Mouse (Mus musculus) regulatory T cell (primary cell): ENCODE measurements around the gene Dock9.
"Not testable (repeated sequence)": the region's sequence is repeated elsewhere in the genome, so short reads cannot be mapped to it uniquely, and the experiment has no call there.

ENCODE experiments used
- in situ Hi-C: fragments of 300-600 bp; cut with MboI, MseI; formaldehyde crosslinking; loops from one replicate; pipeline ENCODE4 v1.15.1; 2025; ENCODE audit warnings: high pct_unique_total_duplicates

The Dock9 gene

DNA sequence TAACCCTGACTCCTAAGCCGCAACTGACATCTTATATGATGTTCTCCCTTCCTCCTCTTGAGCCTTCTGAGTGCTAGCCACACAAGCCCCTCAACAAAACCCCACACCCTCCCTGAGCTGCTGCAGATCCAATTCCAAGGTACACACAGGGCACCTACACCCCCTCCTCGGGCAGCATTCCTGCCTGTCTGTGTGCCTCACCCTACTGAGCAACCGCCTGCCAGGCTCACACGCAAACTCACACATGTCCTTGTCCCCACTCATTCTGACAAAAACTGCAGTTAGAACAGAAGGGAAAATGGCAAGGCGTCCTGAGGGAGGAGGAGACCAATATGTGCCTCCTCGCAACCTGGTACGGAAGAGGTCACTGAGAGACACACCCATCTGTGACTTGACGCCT lies 60.4 kb downstream of the Dock9 start:
- in situ Hi-C loops, result loop anchor here (25.0 kb wide), 1 partner anchor 1425 kb away; no protein-coding TSS in a partner anchor

DNA sequence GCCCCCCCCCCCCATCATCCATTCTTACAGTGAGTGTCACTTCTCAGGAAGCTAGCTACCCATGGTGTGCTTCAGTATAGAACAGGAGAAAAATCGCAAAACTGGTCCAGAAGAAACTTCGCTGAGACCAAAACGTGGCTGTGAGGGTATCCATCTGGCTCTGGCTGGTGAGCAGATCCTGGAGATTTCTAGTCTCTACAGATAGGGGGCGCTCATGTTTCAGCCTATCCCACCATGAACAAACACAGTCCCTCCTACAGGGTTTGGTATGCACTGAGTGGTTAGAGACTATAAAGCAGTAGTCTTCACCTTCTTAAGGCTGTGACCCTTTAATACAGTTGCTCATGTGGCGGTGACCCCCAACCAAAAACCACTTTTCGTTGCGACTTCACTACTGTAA lies 62.0 kb downstream of the Dock9 start:
- in situ Hi-C loops, result loop anchor here (25.0 kb wide), 1 partner anchor 1423 kb away; no protein-coding TSS in a partner anchor

DNA sequence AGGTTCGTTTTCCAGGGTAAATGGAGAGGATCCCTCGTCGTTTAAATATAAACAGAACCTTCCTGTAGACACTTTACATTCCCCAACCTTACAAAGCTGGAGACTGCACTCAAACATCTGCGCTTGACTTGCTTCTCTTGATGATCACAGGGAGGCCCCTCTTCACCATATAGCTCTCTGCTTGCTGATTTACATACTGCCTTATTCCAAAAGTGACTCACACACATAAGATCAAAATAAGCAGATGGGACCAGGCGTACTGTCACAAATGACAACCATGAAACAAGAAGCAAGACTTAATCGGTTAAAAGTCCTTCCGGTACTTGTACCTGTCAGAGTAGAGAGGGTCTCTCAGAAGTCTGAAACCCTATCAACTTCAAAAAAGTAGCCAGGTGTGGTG lies 63.4 kb downstream of the Dock9 start:
- in situ Hi-C loops, result loop anchor here (25.0 kb wide), 1 partner anchor 1422 kb away; no protein-coding TSS in a partner anchor

DNA sequence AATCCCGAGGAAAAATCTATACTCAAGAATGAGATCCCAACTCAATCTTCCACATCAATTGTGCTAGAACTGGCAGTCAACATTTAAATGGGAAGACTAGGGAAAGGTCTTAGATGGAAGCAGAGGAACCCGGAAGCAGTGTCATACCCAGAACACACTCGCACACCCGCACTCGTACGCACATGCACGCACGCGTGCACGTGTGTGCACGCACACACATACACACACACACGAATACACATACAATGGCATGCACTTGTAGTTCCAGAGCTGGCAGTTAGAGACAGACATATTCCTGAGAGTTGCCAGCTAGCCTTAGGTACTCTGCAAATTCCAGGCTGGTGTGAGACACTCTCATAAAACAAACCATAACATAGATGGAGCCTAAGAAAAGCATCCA lies 63.9 kb downstream of the Dock9 start:
- in situ Hi-C loops, result loop anchor here (25.0 kb wide), 1 partner anchor 1421 kb away; no protein-coding TSS in a partner anchor

DNA sequence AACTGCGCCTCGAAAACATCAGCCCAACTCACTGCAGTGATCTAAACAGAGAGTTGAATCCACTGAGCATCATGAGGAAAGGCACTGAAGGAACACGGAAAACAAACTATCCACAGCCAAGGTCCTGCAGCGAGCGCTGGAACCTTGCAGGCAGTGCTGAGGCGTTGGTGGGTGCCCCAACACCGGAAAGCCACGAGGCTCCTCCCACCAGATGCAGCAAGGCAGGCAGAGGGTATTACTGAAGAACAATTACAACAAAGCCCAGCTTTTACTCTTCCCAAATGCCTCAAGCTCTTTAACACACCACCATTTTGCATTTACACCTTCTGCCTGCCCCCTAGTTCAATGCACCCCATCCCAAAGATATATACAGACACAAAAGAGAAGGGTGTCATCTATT lies 65.4 kb downstream of the Dock9 start:
- in situ Hi-C loops, result loop anchor here (25.0 kb wide), 1 partner anchor 1420 kb away; no protein-coding TSS in a partner anchor

DNA sequence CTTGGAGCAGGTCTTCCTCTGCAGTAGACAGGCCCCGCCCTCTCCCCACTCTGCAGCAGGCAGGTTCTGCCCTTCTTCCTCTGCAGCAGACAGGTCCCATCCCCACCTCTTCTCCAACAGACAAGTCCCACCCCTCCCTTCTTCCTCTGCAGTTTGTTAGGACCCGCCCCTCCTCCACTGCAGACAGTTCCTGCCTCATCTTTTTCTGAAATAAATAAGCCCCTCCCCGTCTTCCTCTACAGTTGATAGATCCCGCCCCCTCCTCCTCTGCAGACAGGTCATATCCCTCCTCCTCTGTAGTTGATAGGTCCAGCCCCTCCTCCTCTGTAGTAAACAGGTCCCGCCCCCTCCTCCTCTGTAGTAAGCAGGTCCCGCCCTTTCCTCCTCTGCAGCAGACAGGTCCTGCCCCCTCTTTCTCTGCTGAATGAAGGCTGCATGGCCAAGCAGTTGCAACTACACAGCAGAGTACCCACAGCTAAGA lies 65.9 kb downstream of the Dock9 start:
- in situ Hi-C loops, result loop anchor here (25.0 kb wide), 1 partner anchor 1419 kb away; no protein-coding TSS in a partner anchor

DNA sequence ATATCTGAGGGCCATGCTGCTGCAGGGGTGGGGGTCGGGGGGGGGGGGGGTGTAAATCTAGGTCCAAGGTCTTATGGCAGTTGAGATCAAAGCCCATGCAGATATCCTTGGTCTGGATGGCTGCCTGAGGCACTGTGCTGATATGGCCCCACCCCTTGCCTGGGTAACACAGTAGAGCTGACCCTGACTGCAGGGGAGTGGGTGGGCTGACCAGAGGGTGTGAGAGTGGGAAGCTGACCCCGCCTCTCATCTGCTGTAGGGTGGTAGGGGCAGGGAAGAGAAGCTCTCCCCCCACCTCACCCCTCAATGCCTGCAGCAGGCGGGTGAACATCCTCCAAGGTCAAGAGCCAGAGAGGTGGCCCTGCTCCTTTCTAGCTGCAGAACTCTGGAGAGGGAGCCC lies 66.7 kb downstream of the Dock9 start:
- in situ Hi-C loops, result loop anchor here (25.0 kb wide), 1 partner anchor 1419 kb away; no protein-coding TSS in a partner anchor

DNA sequence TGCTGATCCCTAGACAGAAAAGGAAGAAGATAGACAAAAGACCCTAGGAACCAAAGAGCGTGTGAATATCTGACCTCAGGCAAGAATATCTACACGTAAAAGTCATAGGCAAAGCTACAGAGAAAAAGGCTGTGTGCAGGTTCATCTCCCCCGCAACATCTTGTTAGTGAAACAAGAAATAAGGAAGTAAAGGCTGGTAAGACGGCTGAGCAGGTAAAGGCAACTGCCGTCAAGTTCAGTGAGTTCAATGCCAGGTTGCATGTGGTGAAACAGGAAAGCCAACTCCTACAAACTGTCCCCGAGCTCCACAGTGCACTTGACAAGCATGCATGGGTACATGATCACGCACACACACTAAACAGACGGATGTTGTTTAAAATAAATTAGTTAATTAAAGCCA lies 69.6 kb downstream of the Dock9 start:
- in situ Hi-C loops, result loop anchor here (25.0 kb wide), 1 partner anchor 1416 kb away; no protein-coding TSS in a partner anchor

DNA sequence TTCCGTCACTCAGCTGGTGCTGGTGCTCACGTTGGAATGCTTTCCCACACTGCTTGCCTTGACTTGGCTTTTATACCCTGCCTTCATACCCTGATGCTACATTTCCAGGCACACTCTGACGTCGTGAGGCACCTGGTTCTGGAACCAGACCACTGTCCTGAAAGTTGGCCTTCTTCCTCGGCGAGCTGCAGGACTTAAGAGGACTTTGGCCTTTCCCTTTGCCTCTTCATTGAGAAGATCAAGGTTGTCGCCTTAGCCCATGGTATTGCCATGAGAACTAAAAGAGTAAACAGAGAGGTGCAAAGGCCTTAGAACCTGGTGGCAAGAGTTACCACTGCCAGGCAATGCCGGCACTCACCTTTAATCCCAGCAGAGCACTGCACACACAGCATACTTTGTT lies 73.1 kb downstream of the Dock9 start:
- in situ Hi-C loops, result no loop called here

DNA sequence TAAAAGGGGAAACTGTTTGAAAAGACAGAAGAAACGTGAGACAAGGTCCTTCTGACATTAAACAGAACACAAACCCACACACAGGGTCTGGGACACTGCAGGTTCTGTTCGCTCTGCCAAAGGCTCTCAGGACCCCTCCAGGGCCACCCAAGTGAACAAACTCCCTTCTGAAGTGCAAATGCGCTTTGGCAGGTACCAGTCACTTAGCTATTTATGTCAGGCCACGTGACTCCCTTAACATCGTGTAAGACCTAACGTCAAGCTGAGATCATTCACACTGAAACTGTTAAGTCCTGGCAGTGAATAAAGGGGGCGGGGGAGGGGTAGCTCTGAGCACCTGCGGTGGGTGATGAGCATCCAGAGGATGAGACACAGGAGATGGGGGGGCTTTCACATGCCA lies 74.9 kb downstream of the Dock9 start:
- in situ Hi-C loops, result no loop called here

DNA sequence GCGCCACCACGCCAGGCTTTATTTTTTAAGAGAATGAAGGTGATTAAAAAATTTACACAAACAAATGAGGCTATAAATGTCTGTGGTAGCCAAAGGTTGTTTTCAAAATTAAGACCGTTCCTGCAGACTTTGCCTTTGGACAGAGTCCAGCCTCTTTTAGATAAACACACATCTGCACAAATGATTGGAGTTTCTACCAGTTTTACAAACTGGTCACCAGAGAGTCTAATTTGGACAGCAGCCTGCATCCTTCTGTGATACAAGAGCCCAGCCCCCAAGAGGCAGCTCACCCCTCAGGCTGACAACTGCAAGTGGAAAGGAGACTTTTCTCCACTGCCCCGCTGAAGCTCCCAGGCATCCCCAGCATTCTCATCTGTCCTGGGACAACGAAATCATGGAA lies 76.2 kb downstream of the Dock9 start:
- in situ Hi-C loops, result no loop called here

DNA sequence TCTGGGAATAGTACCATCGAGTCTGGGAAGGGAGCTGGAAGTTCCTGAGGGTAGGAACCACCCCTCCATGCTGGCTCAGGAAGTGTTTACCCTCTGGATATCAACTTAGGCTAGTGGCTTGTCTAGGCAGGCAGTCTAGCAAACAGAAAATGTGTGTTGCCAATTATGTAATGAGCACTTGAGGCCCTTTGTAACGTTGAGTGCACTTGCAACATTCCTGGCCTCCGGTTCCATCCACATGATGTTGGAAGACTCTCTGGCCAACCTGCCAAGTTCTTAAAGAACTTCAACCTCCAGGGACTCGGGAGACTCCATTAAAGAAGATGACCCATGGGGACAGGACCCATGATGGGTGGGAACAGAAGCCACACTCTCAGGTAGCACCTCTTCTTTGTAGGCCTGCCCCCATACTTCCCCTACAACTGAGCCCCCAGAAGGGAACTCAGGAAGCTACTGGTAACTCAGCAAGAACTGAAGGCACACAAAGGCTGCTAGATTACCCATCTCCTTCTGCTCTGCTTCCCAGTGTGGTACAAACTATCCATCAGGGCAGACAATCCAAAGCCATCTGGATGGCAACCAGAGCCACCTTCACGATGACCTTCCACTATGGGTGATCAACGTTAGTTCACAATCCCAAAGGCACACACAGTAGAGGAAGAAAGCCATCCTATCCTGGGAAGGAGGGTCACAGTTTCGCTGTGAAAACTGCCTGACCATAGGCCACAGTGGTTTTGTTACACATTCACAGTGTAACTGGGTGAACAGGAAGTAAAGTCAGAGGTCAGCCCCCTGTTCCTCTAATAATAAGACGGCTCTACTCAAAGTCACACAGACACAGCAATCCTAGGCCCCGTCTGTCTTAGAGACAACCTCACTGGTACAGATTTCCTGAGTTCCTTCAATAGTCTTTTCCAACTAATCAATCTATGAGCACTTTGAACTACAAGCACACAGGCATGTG lies 77.7 kb downstream of the Dock9 start:
- in situ Hi-C loops, result no loop called here

DNA sequence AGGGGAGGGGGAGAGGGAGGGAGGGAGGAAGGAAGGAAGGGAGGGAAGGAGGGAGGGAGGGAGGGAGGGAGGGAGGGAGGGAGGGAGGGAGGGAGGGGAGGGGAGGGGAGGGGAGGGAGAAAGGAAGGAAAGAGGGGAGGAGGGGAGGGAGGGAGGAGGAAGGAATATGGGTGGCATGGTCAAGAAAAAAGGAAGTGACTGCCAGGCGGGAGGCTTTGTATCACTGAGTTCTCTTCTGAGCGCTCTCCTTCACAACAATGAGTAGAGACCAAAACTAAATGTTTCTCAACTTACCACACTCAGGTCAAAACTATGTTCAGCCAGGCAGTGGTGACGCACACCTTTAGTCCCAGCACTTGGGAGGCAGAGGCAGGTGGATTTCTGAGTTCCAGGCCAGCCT lies 82.8 kb downstream of the Dock9 start:
- in situ Hi-C loops, result not testable (repeated sequence)

DNA sequence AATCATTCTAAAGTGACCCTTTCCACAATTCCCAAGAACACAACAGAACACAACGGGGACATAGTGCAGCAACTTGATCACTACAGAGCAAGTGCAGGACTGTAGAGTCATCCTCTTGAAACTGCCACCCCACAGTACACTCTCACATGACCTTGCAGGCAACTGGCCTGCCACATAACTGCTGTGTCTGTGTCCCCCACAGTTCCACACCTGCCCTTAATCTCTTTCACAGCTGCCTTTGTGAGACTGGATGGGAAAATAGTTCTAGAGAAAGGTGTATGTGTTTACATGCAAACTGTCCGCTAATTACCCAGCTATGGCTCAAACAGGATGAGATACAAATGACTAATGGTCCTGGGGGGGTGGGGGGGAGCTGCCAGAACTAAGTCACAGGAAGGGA lies 83.4 kb downstream of the Dock9 start:
- in situ Hi-C loops, result no loop called here

DNA sequence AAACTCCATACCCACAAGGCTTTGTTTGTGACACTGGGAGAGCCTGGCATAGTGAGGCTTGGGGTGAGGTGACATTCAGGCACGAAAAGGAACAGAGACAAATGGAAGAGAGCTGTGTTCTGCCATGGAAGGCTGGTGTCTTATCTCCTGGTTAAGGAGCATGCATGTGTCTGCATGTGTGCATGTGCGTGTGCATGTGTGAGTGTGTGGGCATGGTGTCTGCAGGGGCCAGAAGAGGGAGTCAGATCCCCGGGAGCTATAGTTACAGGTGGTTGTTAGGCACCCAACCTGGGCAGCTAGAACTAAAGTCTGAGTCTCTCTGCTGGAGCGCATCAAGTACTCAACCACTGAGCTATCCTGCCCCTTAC lies 83.8 kb downstream of the Dock9 start:
- in situ Hi-C loops, result no loop called here

DNA sequence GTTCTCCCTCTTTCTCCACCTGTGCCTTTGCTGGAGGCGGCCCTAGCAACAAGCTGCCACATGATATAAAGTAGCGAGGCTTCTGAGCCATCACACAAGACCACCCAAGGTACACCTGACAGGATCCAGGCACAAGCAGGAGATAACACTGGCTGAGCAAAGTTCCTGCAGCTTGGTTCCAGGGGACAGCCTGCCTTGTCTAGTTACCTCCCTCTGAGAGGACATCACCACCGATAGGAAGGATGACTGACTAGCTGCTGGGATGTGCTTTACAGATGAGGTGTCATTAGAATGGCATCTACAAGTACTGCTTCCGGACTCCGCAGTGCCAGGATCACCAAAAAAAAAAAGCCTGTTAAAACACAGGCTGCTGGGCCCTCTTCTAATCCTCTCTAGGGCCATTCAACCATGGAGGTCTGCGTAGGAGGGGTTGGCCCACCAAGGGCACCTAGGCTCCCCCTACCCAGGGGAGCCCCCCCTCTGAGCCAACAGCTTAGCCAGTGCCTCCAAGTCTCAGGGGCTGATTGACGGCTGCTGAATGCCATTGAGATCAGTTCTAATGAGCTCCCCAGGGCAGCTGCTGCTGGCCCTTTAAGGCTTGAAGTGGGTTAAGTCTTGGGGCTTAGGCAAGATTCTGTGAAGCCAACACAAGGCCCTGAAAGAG lies 84.3 kb downstream of the Dock9 start:
- in situ Hi-C loops, result no loop called here

DNA sequence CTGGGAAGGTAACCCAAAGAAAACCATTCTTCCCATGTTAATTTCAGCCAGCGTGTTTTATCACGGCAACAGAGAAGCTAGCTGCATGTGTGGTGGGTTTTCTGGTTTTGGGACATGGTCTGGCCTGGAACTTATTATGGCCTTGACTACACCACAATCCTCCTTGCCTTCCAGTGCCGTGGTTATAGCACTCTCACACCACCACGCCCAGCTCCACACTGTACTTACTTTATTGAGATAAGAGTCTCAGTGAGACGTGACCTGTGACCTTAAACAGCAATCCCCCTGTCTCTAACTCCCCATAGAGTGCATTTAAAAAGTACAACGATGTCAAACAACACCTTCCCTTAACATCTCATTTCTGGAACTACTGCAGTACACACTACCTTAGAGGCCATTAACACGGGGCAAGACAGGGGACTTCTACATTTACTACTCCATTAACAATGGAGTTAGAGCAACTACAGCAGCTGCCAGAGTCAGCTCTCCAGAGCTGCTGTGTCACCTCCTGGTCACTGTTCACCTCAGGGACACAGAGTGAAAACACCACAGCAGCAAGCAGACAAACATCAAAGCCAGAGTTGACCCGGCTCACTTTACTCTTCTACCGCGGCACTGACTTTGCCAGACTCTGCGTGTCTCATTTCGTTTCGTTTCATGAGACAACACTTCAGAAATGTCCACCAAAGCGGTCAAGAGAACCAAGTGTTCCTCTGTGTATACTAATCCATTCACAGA lies 86.4 kb downstream of the Dock9 start:
- in situ Hi-C loops, result no loop called here

DNA sequence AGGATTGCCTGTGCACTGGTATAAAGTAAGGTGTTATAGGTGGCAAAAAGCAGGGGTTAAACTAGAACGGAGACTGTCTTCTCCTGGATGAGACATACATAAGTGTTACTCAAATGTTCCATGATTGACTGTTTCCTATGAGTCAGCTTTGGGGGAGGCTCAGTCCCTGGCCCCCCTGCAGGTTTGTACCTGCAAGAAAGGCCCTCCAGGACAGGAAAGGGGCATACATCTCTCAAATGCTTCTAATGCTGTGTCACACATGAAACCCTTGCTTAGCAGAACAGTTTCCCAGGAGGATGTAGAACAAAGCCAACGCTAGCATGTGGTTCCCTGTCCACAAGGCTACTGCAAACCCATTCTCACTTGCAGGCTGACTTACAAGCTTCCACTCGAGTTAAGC lies 87.5 kb downstream of the Dock9 start:
- in situ Hi-C loops, result no loop called here

DNA sequence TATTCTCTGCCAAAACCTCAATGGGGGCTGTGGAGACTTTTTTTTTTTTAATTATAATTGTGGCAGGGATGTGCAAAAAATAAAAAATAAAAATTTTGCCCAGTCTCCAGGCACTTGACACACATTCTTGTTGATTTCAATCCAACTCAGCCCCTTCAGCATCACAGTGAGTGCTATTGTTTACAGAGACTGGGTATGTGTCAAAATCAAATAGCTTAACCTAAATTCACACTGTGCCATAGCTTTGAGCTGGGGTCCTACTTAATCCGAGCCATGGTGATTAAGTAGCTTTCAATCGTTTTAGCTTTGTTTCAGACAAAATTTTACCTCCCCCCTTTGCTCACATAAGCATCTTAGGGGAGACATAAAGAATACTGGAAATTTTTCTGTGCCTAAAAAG lies 89.4 kb downstream of the Dock9 start:
- in situ Hi-C loops, result no loop called here

DNA sequence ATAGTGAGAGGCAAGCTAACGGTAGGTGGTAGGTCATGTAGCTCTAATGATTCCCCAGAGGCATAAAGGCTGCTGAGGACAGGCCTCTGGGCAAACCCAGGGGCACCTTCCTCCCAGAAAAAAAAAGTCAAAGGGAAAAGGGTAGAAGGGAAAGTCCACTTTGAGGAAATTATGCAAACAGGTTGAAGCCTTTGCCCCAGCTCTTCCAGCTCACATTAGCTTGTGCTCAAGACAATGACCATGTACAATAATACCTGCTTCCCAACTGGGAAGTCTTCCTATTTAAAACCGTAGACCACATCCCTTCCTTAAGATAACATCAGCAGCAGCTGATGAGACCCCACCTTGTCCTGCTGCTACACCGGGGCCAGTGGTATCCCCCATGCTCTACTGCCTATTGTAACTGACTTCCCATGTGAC lies 91.1 kb downstream of the Dock9 start:
- in situ Hi-C loops, result no loop called here

DNA sequence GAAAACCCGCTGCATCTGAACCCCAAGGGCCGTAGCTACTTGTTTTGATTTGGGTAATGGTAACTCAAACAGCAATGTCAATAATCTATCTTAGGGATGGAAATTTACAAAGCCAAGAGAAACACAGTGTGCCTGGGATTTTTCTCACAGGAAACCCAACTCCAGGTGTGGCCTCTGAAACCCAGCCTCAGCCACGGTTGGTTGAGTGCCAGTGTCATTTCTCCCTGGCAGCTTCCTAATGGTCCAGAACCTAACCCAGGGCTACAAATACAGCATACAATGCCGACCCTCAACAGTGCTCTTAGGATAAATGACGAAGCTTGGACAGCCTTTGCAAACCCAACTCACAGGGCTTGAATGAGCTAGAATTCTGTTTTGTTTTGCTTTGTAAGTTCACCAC lies 92.0 kb downstream of the Dock9 start:
- in situ Hi-C loops, result no loop called here

DNA sequence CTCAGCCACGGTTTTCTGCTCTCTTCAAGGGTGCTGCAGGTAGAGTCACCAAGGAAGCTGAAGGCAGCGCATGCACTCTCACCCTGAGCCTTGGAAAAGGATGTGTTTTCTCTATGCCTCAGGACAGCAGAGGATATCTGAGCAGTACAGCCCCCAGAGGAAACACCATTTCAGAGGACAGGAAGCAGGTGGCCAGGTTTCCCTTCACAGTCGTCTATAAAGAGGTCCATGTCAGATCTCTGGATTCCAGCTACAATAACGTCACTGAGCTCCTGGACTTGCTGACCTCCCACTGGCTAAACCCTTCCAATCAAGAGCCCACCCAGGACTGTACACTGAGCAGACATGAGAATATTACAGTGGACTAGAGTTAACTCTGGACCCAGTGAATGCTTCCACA lies 95.1 kb downstream of the Dock9 start:
- in situ Hi-C loops, result no loop called here
